ENCODE assay signal across 9 mouse cellular contexts in the genomic region with DNA sequence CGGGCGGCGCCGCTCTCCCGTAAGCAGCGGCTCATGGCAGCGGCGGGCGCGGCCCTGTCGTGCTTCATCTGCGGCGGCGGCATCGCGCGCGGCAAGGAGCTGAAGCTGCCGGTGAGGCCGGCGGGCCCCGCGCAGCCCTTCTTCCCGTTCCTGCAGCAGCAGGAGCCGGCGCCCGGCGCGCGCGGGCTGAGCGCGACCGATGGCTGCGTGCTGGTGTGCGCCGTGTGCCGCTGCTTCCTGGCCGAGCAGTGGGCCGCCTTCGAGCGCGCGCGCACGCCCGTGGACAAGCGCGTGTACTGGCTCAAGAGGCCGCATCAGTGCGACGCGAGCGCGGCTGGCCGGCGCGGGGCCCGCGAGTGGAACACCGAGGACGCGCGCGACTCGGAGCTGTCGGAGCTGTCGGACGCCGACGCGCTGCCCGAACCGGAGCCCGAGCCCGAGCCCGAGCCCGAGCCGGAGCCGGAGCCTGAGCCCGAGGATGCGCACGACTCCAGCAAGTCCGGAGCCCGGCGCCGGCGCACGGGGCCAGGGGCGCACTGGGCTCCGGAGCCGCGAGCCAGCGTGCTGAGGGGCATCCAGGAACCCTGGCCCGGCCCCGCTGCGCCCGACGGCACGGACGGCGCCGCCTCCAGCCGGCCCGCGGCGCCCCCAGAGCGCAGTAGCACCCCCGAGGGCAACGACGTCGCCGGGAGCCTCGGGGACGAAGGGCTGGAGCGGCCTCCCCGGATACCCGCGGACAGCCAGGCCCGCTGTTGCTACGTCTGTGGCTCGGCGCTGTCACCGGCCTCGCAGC. TPM values are rescaled to one million over a fixed set of nuclear protein-coding genes. Genes with fewer than 3 reads are reported as not detected.
A peak's percentile ranks its signal among the peaks of the same experiment; 100 is the strongest.
DNase-seq lines count a peak whose midpoint lies in the region; ATAC-seq and TF ChIP-seq lines count a peak whose summit lies in the region.
"Had no signal": no experiment of that assay in that cellular context is flagged by ENCODE, and none has a peak within 500 bp of the region (broad histone marks: within the 10 kb centered on the region; RNA-seq: fewer than 3 reads in every experiment).

No protein-coding gene starts in this region.

- no peak for DNase-seq in kidney, adult 2 months
- no peak for DNase-seq in kidney, adult 9 months
- peak; percentile 68 for DNase-seq in adrenal gland, adult 2 months
- peak; percentile 40 for DNase-seq in forebrain, embryonic 10.5 days (ENCODE audit: extremely low spot score, low spot score)
- peak; percentile 60 for DNase-seq in lung, postnatal 10 days
- DNase-seq in thymus, postnatal 14 days, result no peak

- WGBS in kidney, adult 2 months, result 1% methylated on average over 122 of the region's 125 CpGs
- under 1% methylated on average over 125 of the region's 125 CpGs for WGBS in forebrain, embryonic 10.5 days
- under 1% methylated on average over 121 of the region's 125 CpGs for WGBS in intestine, embryonic 15.5 days
- under 1% methylated on average over 117 of the region's 125 CpGs for WGBS in stomach, embryonic 15.5 days

- no peak overlapping the region for H3K27ac ChIP-seq in kidney, adult 2 months (ENCODE audit: insufficient read depth, low read depth, low read length)
- H3K27ac ChIP-seq in forebrain, embryonic 10.5 days, result peak overlapping the region; percentile 86
- H3K27ac ChIP-seq in intestine, embryonic 15.5 days, result peak overlapping the region; percentile 44; the same call in 1 of the 2 replicates
- no peak overlapping the region; the same call in 1 of the 2 replicates for H3K27ac ChIP-seq in stomach, embryonic 15.5 days

- no peak for TF ChIP-seq CTCF in kidney, adult 2 months (conservative IDR thresholded peaks at IDR 0.05; ENCODE audit: insufficient read depth, insufficient read length, low read depth, low read length)

- peak overlapping the region; percentile 59 for H3K9ac ChIP-seq in intestine, embryonic 15.5 days
- H3K9ac ChIP-seq in stomach, embryonic 15.5 days, result peak overlapping the region; percentile 46

- peaks cover 3% of the 10 kb centered on the region for H3K27me3 ChIP-seq in kidney, adult 2 months (replicated peaks; ENCODE audit: control insufficient read depth, insufficient read depth, low read length)
- H3K27me3 ChIP-seq in forebrain, embryonic 10.5 days (ENCODE audit: poor library complexity, severe bottlenecking), result peaks cover 73% of the 10 kb centered on the region
- H3K27me3 ChIP-seq in intestine, embryonic 15.5 days (replicated peaks), result peaks cover 11% of the 10 kb centered on the region; the same call in 1 of the 2 replicates
- 0 out of 2 replicates have a peak, but pooled peaks cover 9% of the 10 kb centered on the region for H3K27me3 ChIP-seq in stomach, embryonic 15.5 days (replicated peaks)

- no peaks in the 10 kb centered on the region for H3K4me1 ChIP-seq in kidney, adult 2 months (ENCODE audit: control insufficient read depth, insufficient read depth, low read length)
- peaks cover 96% of the 10 kb centered on the region for H3K4me1 ChIP-seq in forebrain, embryonic 10.5 days
- H3K4me1 ChIP-seq in intestine, embryonic 15.5 days (replicated peaks), result peaks cover 78% of the 10 kb centered on the region
- H3K4me1 ChIP-seq in stomach, embryonic 15.5 days, result peaks cover 77% of the 10 kb centered on the region

- H3K4me2 ChIP-seq in intestine, embryonic 15.5 days (replicated peaks), result peak overlapping the region; percentile 97
- peak overlapping the region; percentile 95 for H3K4me2 ChIP-seq in stomach, embryonic 15.5 days

- TF ChIP-seq POLR2A in kidney, adult 2 months (IDR thresholded peaks at IDR 0.05; ENCODE audit: low read depth, low read length), result no peak

- ATAC-seq in intestine, embryonic 15.5 days, result peak; percentile 12
- ATAC-seq in stomach, embryonic 15.5 days (ENCODE audit: insufficient read depth, low FRiP score, low read depth), result no peak; the same call in 1 of the 2 replicates

- H3K9me3 ChIP-seq in forebrain, embryonic 10.5 days, result no peaks in the 10 kb centered on the region
- no peaks in the 10 kb centered on the region for H3K9me3 ChIP-seq in intestine, embryonic 15.5 days
- H3K9me3 ChIP-seq in stomach, embryonic 15.5 days, result no peaks in the 10 kb centered on the region

- H3K36me3 ChIP-seq in kidney, adult 2 months (ENCODE audit: control insufficient read depth, insufficient read depth, low read length), result no peaks in the 10 kb centered on the region
- no peaks in the 10 kb centered on the region for H3K36me3 ChIP-seq in forebrain, embryonic 10.5 days (replicated peaks)
- H3K36me3 ChIP-seq in intestine, embryonic 15.5 days, result no peaks in the 10 kb centered on the region
- H3K36me3 ChIP-seq in stomach, embryonic 15.5 days, result no peaks in the 10 kb centered on the region

- H3K4me3 ChIP-seq in kidney, adult 2 months (ENCODE audit: insufficient read depth, low read depth, low read length), result peak overlapping the region; percentile 58
- H3K4me3 ChIP-seq in forebrain, embryonic 10.5 days, result peak overlapping the region; percentile 69
- peak overlapping the region; percentile 67 for H3K4me3 ChIP-seq in intestine, embryonic 15.5 days (replicated peaks)
- H3K4me3 ChIP-seq in stomach, embryonic 15.5 days (replicated peaks), result peak overlapping the region; percentile 62

RNA-seq across cellular contexts. Expression of a gene that starts 0.7 kb away (rescaled TPM):
- polyA plus RNA-seq in kidney, adult 2 months (2012; rRNA removed), result 14.8 and 15.6 TPM in 2 replicates
- total RNA-seq in adrenal gland, adult 2 months (2021), result 10 to 100 TPM; 27.1 to 28.7 TPM
- 42.1 and 46.3 TPM in 2 replicates for polyA plus RNA-seq in adrenal gland, adult 2 months (2012; rRNA removed)
- 11.1 and 12.0 TPM in 2 replicates for polyA plus RNA-seq in forebrain, embryonic 10.5 days (2016; fragmentation: Nextera tagmentation; extraction: Ambion mirVana)
- polyA plus RNA-seq in intestine, embryonic 15.5 days (2015; fragmentation: Nextera tagmentation; extraction: Ambion mirVana), result 7.9 and 9.6 TPM in 2 replicates
- polyA plus RNA-seq in stomach, embryonic 15.5 days (2015; fragmentation: Nextera tagmentation; extraction: Ambion mirVana), result 9.6 and 10.8 TPM in 2 replicates

RNA-seq across cellular contexts. Expression of a gene that starts 51.7 kb away (rescaled TPM):
- polyA plus RNA-seq in kidney, adult 2 months (2012; rRNA removed), result not detected in 2 replicates
- total RNA-seq in adrenal gland, adult 2 months (2021), result 1 to 10 TPM in 1 of 2 experiments, under 1 TPM in 1; 0.61 to 1.4 TPM
- polyA plus RNA-seq in adrenal gland, adult 2 months (2012; rRNA removed), result 0.95 and 1.7 TPM in 2 replicates
- polyA plus RNA-seq in forebrain, embryonic 10.5 days (2016; fragmentation: Nextera tagmentation; extraction: Ambion mirVana), result 2.0 TPM in 2 replicates
- 0.78 and 0.93 TPM in 2 replicates for polyA plus RNA-seq in intestine, embryonic 15.5 days (2015; fragmentation: Nextera tagmentation; extraction: Ambion mirVana)
- 0.80 and 0.94 TPM in 2 replicates for polyA plus RNA-seq in stomach, embryonic 15.5 days (2015; fragmentation: Nextera tagmentation; extraction: Ambion mirVana)
- total RNA-seq: neutrophil, adult 5-6 weeks had no signal

Comparison
In these comparisons a context has a peak if more than half of its experiments do, and no peak if none do; other contexts are left out.
1. DNase-seq: peak in adrenal gland, adult 2 months (single experiment), forebrain, embryonic 10.5 days (single experiment) and lung, postnatal 10 days (single experiment); none in kidney, adult 2 months (single experiment), kidney, adult 9 months (single experiment) and thymus, postnatal 14 days (single experiment).
2. H3K27ac ChIP-seq: peak in forebrain, embryonic 10.5 days (single experiment) and intestine, embryonic 15.5 days (single experiment); none in kidney, adult 2 months (single experiment) and stomach, embryonic 15.5 days (single experiment).
3. Peak in every context shown above with its lines, with median percentiles within 50 percentile points of each other: H3K4me3 ChIP-seq.